Mouse (Mus musculus) G1E (cell line): Measurements from ENCODE around the gene Triap1.

Experiments
- CTCF ChIP-seq: IDR thresholded peaks from 2 replicates; pipeline ENCODE4 v1.5.1; 2012; ENCODE audit warnings: low read depth, low read length, inconsistent platforms, mixed read lengths
- GATA1 ChIP-seq: IDR thresholded peaks from 2 replicates; pipeline ENCODE4 v1.6.1; 2012; ENCODE audit warnings: borderline replicate concordance, low read length, inconsistent platforms, mixed read lengths
- GATA2 ChIP-seq: IDR thresholded peaks from 2 replicates; pipeline ENCODE4 v1.6.1; 2012; ENCODE audit warnings: low read depth, low read length, inconsistent platforms, borderline replicate concordance
- TAL1 ChIP-seq: conservative IDR thresholded peaks from 2 replicates; pipeline ENCODE4 v1.6.1; 2012; ENCODE audit warnings: low read depth, low read length, inconsistent platforms, mixed read lengths

- TF ChIP-seq CTCF = no peak
- TF ChIP-seq GATA1 = no peak
- no peak for TF ChIP-seq TAL1
- TF ChIP-seq GATA2 = no peak
Observed at GRCm38 (mm10) chr5:115362216-115362615, 21.2 kb downstream of the Triap1 start.
